Mouse (Mus musculus) liver, embryonic 16.5 days (tissue): ENCODE measurements around the gene Cabp4. TPM values are rescaled to one million over a fixed set of nuclear protein-coding genes. Genes with fewer than 3 reads are reported as not detected.

Source experiments
- ATAC-seq: fragments of 200-750 bp; cut with Nextera tagmentation; 2 replicates; pipeline ENCODE4 v1.8.0; 2017; ENCODE audit warnings: low read depth, mild to moderate bottlenecking, moderate number of reproducible peaks, moderate library complexity
- H3K27ac ChIP-seq: fragments of 300-500 bp; sonication (generic); 2 replicates; pipeline ENCODE4 v1.5.1; 2014; ENCODE audit warnings: mild to moderate bottlenecking, low read length
- H3K27me3 ChIP-seq: fragments of 300-500 bp; sonication (generic); 2 replicates; pipeline ENCODE4 v1.6.1; 2014; ENCODE audit warnings: low read depth, low read length, mixed read lengths; ENCODE audit not compliant: control insufficient read depth, insufficient read depth
- H3K36me3 ChIP-seq: fragments of 300-500 bp; sonication (generic); 2 replicates; pipeline ENCODE4 v1.6.1; 2014; ENCODE audit warnings: mild to moderate bottlenecking; ENCODE audit not compliant: control insufficient read depth, insufficient read depth
- H3K4me1 ChIP-seq: fragments of 300-500 bp; sonication (generic); 2 replicates; pipeline ENCODE4 v1.6.1; 2014; ENCODE audit warnings: low read depth, low read length, mixed read lengths; ENCODE audit not compliant: control insufficient read depth
- H3K4me2 ChIP-seq: fragments of 300-500 bp; sonication (generic); 2 replicates; pipeline ENCODE4 v1.6.1; 2014; ENCODE audit warnings: low read depth, low read length, mixed read lengths
- H3K4me3 ChIP-seq: fragments of 300-500 bp; sonication (generic); 2 replicates; pipeline ENCODE4 v1.5.1; 2014; ENCODE audit warnings: low read depth, mild to moderate bottlenecking, low read length
- H3K9ac ChIP-seq: fragments of 300-500 bp; sonication (generic); 2 replicates; pipeline ENCODE4 v1.6.1; 2014; ENCODE audit warnings: low read depth, low read length
- H3K9me3 ChIP-seq: fragments of 300-500 bp; sonication (generic); replicated peaks from 2 replicates; pipeline ENCODE4 v1.6.1; 2016; ENCODE audit warnings: low read length; ENCODE audit not compliant: control insufficient read depth
- WGBS: fragments of 180-500 bp; shearing (Covaris S2); extraction: QIAGEN DNeasy Blood & Tissue Kit; methylation state at CpG from one replicate; pipeline ENCODE4 v1.1.7; 2014; ENCODE audit not compliant: insufficient replicate concordance; 5-methylcytosine and 5-hydroxymethylcytosine counted together
- polyA plus RNA-seq: library from polyadenylated mRNA; unstranded; fragments of >200 nt; fragmentation: Nextera tagmentation; extraction: Ambion mirVana; gene quantifications from 2 replicates; pipeline ENCODE4 v1.2.1, GENCODE M21; 2015

Cabp4 gene
- polyA plus RNA-seq, 1 experiment from 2014 or later: 0.18 TPM

DNA sequence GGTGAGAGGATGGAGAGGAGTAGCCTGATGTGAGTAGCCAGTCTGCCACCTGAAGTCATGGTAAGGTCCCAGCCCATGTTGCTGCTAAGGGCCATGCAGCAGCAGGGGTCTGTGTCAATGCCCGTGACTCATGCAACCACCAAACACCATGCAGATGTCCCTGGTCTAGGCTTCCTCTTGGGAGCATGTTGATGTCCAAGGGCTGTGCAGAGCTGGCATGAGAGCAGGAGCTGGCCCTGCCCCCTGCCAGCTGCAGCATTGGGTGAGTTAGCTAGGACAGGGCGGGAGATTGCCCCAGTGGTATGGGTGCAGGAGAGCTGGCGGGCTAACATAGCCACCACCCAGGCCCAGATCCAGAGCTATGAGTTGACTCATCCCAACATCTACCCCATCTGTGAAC is 53.4 kb downstream of the Cabp4 start:
- Histone ChIP-seq H3K4me2 (no peak overlapping the region), H3K27me3 (peaks cover 5% of the 10 kb centered on the region; the same call in 1 of the 2 replicates), H3K4me3 (no peak overlapping the region), H3K36me3 (no peaks in the 10 kb centered on the region), H3K27ac (no peak overlapping the region), H3K9me3 (no peaks in the 10 kb centered on the region), H3K9ac (no peak overlapping the region), H3K4me1 (no peaks in the 10 kb centered on the region)
- WGBS: 57% methylated on average over 3 of the region's 3 CpGs
- no peak for ATAC-seq

DNA sequence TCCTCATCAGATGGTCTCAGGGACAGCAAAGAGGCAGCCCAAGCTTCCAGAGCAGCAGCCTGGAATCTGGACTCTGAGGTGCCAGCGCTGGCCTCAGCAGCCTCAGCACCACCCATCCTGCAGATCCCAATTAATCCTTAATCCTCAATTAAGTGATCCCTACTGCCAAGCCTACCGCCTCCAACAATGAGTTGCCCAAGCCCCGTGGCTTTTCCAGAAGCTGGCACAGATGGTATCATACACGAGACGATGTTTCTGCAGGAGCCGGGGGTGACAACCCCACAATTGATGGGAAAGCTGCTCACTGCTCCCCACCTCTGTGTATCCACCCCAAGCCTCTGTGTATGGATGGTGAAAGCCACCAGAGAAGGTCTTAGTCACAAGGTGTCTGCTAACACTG is 54.7 kb downstream of the Cabp4 start:
- Histone ChIP-seq H3K9me3 (no peaks in the 10 kb centered on the region), H3K36me3 (no peaks in the 10 kb centered on the region), H3K9ac (no peak overlapping the region), H3K4me1 (no peaks in the 10 kb centered on the region), H3K4me3 (no peak overlapping the region), H3K4me2 (no peak overlapping the region), H3K27me3 (peaks cover 5% of the 10 kb centered on the region; the same call in 1 of the 2 replicates), H3K27ac (no peak overlapping the region)
- WGBS: 69% methylated on average over 6 of the region's 6 CpGs
- no peak for ATAC-seq

DNA sequence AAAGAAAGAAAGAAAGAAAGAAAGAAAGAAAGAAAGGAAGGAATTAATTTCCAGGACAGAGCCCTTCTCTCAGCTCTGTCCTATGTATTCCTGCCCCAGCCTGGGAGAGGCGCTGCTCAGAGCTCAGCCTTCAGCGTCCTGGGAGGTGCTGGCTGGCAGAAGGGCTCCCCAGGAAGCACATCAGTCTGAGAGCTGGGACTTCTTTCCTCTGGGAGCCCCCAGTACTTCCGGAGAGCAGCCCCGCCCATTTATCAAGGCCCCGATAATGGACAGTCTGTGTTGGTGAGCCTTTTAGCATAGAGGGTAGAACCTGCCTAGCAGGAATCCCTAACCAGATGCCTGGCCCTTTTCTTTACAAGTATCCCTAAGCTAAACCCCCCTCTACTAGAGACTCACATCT is 55.7 kb downstream of the Cabp4 start:
- 28% methylated on average over 5 of the region's 5 CpGs for WGBS
- Histone ChIP-seq H3K36me3 (no peaks in the 10 kb centered on the region), H3K4me1 (no peaks in the 10 kb centered on the region; the same call in 1 of the 2 replicates), H3K9ac (no peak overlapping the region), H3K9me3 (no peaks in the 10 kb centered on the region), H3K4me2 (no peak overlapping the region), H3K27ac (no peak overlapping the region), H3K4me3 (no peak overlapping the region), H3K27me3 (peaks cover 5% of the 10 kb centered on the region; the same call in 1 of the 2 replicates)
- no peak for ATAC-seq

DNA sequence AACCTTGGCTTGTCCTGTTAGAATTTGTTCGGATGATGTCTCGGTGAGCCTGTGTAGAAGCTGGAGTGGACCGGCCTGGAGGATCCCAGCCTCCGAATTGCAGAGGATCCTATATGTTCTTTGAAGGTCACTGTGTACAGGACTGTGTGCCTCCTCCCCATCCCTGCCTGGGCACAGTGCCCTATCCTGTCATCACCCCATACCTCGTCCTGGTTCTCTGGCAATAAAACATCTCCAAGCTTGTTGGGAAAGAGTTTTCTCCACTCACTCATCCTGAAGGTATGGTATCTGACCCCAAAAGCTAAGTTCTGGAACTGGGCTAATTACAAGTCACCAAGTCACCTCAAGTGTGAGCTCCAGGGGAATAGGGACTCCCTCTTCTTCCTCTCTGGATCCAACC is 56.7 kb downstream of the Cabp4 start:
- Histone ChIP-seq H3K9me3 (no peaks in the 10 kb centered on the region), H3K27ac (no peak overlapping the region), H3K4me3 (no peak overlapping the region), H3K4me1 (no peaks in the 10 kb centered on the region; the same call in 1 of the 2 replicates), H3K27me3 (peaks cover 5% of the 10 kb centered on the region; the same call in 1 of the 2 replicates), H3K36me3 (no peaks in the 10 kb centered on the region), H3K4me2 (no peak overlapping the region), H3K9ac (no peak overlapping the region)
- 67% methylated on average over 5 of the region's 5 CpGs for WGBS
- no peak for ATAC-seq

DNA sequence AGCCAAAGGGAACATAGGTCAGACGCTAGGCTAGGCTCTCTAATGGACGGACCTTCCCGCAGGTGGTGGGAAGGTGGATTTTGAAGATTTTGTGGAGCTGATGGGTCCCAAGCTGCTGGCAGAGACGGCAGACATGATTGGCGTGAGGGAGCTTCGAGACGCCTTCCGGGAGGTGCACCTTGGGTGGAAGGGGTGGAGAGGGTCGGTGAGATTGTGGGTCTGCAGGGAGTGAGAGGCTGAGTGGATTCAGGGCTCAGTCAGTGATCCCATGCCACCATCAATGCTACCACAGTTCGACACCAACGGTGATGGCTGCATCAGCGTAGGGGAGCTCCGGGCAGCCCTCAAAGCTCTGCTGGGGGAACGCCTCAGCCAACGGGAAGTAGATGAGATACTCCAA is 57.7 kb downstream of the Cabp4 start:
- Histone ChIP-seq H3K4me3 (no peak overlapping the region), H3K9me3 (no peaks in the 10 kb centered on the region), H3K9ac (no peak overlapping the region), H3K36me3 (no peaks in the 10 kb centered on the region), H3K4me1 (peaks cover 3% of the 10 kb centered on the region), H3K4me2 (no peak overlapping the region), H3K27ac (no peak overlapping the region), H3K27me3 (peaks cover 5% of the 10 kb centered on the region; the same call in 1 of the 2 replicates)
- 74% methylated on average over 15 of the region's 15 CpGs for WGBS
- no peak for ATAC-seq

Other genes with a start within 250 kb of the Cabp4 start
- 28.7 and 33.8 TPM in 2 replicates for gene Tcirg1, start 236.9 kb downstream of the Cabp4 start, polyA plus RNA-seq
- 150 and 159 TPM in 2 replicates for gene Ndufs8, start 231.3 kb downstream of the Cabp4 start, polyA plus RNA-seq
- 8.7 and 10.0 TPM in 2 replicates for gene Aldh3b1, start 214.2 kb downstream of the Cabp4 start, polyA plus RNA-seq
- 33.9 and 35.8 TPM in 2 replicates for gene Unc93b1, start 208.8 kb downstream of the Cabp4 start, polyA plus RNA-seq
- gene Aldh3b3, start 185.4 kb downstream of the Cabp4 start, polyA plus RNA-seq: 0.07 and 0.12 TPM in 2 replicates
- 0.24 and 0.30 TPM in 2 replicates for gene Aldh3b2, start 171.7 kb downstream of the Cabp4 start, polyA plus RNA-seq
- gene Acy3, start 157.5 kb downstream of the Cabp4 start, polyA plus RNA-seq: 10.5 and 12.4 TPM in 2 replicates
- 0.09 TPM in 1 of 2 replicates, not detected in the other for gene Tbx10, start 151.3 kb downstream of the Cabp4 start, polyA plus RNA-seq
- 12.2 and 12.6 TPM in 2 replicates for gene Nudt8, start 143.5 kb downstream of the Cabp4 start, polyA plus RNA-seq
- gene Gm49405, start 143.4 kb downstream of the Cabp4 start, polyA plus RNA-seq: 0.41 and 0.48 TPM in 2 replicates
- 0.42 and 0.75 TPM in 2 replicates for gene Doc2g, start 140.7 kb downstream of the Cabp4 start, polyA plus RNA-seq
- gene Ndufv1, start 131.2 kb downstream of the Cabp4 start, polyA plus RNA-seq: 144 and 145 TPM in 2 replicates
- 796 and 823 TPM in 2 replicates for gene Gstp1, start 106.0 kb downstream of the Cabp4 start, polyA plus RNA-seq
- 6.1 and 17.4 TPM in 2 replicates for gene Gstp2, start 98.0 kb downstream of the Cabp4 start, polyA plus RNA-seq
- 95.4 and 105 TPM in 2 replicates for gene Gstp3, start 84.5 kb downstream of the Cabp4 start, polyA plus RNA-seq
- 0.25 and 0.32 TPM in 2 replicates for gene Cabp2, start 62.5 kb downstream of the Cabp4 start, polyA plus RNA-seq
- gene Cdk2ap2, start 46.9 kb downstream of the Cabp4 start, polyA plus RNA-seq: 112 and 117 TPM in 2 replicates
- 6.6 and 7.3 TPM in 2 replicates for gene Pitpnm1, start 44.0 kb downstream of the Cabp4 start, polyA plus RNA-seq
- 32.4 and 32.6 TPM in 2 replicates for gene Aip, start 18.2 kb downstream of the Cabp4 start, polyA plus RNA-seq
- 0.02 TPM in 1 of 2 replicates, not detected in the other for gene Gpr152, start 4.2 kb downstream of the Cabp4 start, polyA plus RNA-seq
- gene Coro1b, start 4.6 kb upstream of the Cabp4 start, polyA plus RNA-seq: 72.4 and 74.8 TPM in 2 replicates
- gene Ptprcap, start 9.6 kb upstream of the Cabp4 start, polyA plus RNA-seq: 17.6 and 17.9 TPM in 2 replicates
- 29.4 and 31.9 TPM in 2 replicates for gene Rps6kb2, start 19.3 kb upstream of the Cabp4 start, polyA plus RNA-seq
- gene Carns1, start 31.4 kb upstream of the Cabp4 start, polyA plus RNA-seq: 0.49 and 0.67 TPM in 2 replicates
- gene Tbc1d10c, start 47.3 kb upstream of the Cabp4 start, polyA plus RNA-seq: 5.5 and 8.1 TPM in 2 replicates
- 380 and 393 TPM in 2 replicates for gene Ppp1ca, start 48.0 kb upstream of the Cabp4 start, polyA plus RNA-seq
- 14.1 and 14.2 TPM in 2 replicates for gene Rad9a, start 57.6 kb upstream of the Cabp4 start, polyA plus RNA-seq
- 0.39 and 0.61 TPM in 2 replicates for gene Clcf1, start 70.2 kb upstream of the Cabp4 start, polyA plus RNA-seq
- gene AC109138.7, start 70.3 kb upstream of the Cabp4 start, polyA plus RNA-seq: not detected in 2 replicates
- gene Pold4, start 87.9 kb upstream of the Cabp4 start, polyA plus RNA-seq: 12.2 and 14.8 TPM in 2 replicates
- gene Ssh3, start 125.1 kb upstream of the Cabp4 start, polyA plus RNA-seq: 2.1 TPM in 2 replicates
- gene Ankrd13d, start 139.1 kb upstream of the Cabp4 start, polyA plus RNA-seq: 1.1 and 1.2 TPM in 2 replicates
- gene Grk2, start 162.2 kb upstream of the Cabp4 start, polyA plus RNA-seq: 7.8 and 9.5 TPM in 2 replicates